Mouse (Mus musculus): ENCODE results near the gene A930017K11Rik. TPM values are rescaled to one million over a fixed set of nuclear protein-coding genes. Genes with fewer than 3 reads are reported as not detected.

A930017K11Rik gene
- total RNA-seq, 1 experiment from 2014 or later = not detected

- no peak for ATAC-seq (ENCODE audit: extremely low read depth, insufficient number of reproducible peaks, low FRiP score, poor library complexity, severe bottlenecking)
Observed at GRCm38 (mm10) chr17:25961566-25961965, 9.2 kb upstream of the A930017K11Rik start.

DNA sequence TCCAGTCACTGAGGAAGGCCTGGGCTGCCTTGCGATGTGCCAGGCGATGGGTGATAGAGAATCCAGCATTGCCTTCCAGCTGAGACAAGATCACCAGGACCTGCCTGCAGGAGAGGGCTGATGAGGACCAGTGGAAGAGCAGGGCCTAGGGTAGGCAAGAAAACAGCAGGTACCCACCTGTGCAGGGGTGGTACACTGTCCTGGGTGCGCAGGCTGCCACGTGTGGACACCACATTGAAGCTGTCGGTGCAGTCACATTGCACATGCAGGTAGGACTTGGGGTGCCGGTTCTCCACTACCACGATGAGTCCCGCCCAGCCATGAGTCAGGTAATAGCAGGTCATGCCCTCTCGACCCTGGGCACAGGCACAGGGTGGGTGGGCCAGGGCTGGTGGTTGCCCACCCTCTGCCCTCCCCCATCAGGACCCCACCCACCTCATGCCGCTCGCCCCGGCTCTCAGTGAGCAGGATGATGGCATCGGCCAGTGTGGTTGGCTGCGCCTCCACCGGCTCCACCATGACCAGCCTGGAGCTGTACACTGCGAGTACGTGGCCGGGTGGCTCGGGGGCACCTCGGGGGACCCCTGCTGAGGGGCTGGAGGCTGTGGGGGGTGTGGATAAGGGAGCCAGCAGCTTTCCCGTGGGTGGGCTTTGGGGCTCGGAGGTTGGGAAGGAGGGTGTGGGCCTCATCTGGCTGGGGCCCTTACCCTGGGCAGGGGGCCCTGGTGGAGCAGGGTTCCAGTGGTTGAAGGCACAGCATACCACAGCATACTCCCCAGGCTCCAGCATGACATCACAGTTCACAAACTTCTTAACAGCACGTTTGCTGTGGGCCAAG, 7.5 kb upstream of the A930017K11Rik start:
- ATAC-seq (ENCODE audit: extremely low read depth, insufficient number of reproducible peaks, low FRiP score, poor library complexity, severe bottlenecking) = no peak

DNA sequence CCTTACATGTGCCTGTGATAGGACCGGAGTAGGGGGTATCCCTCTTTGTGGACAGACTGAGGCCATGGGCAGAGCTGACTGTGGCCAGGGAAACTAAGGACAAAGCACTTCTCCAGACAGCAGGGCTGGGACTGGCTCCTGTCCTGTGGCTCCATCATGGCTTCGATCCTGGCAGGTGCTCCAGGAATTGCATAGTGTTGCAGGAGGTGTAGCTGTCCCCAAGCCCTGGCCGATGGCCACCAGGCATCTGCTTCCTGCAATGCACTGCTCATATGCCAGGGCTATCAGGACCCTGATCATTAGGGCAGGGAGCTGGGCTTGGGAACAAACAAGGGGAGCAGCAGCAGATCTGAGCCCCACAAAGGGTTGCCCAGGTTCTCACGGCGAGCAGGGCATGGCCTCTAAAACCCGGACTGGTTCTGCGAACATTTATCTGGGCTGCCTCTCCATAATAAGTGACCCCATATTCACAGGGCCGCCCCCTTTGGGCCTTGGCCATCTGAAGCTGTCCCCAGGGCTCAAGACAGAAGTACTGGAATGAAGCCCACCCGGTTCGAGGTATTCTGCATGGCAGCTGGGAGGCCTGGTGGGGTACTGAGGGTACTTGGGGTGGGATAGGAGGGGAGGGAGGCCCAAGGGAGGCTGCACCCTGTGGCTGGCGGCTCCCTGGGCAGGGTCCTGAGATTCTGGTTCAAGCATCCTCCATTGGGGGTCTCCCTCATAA, 6.6 kb upstream of the A930017K11Rik start:
- ATAC-seq (ENCODE audit: extremely low read depth, insufficient number of reproducible peaks, low FRiP score, poor library complexity, severe bottlenecking) = no peak

- no peak for ATAC-seq (ENCODE audit: extremely low read depth, insufficient number of reproducible peaks, low FRiP score, poor library complexity, severe bottlenecking)
Observed at GRCm38 (mm10) chr17:25957586-25958051, 5.3 kb upstream of the A930017K11Rik start.

DNA sequence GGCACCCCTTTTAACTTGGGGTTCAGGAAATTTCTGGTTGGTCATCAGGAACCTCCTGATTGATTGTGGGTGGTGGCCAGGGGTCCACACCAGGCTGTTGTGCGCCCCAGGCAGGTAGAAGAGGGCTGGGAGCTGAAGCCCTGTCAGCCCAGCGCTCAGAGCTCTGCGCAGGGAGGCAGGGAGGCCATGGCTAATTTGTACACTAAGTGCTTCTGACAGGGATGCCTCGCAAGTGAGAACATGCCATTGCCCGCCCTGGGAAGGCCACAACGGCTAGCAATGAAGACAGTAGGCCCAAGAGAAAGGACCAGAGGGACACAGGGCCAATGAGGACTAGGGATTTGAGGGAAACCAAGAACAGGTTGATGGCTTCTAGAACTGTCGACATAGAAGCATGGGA, 4.3 kb upstream of the A930017K11Rik start:
- ATAC-seq (ENCODE audit: extremely low read depth, insufficient number of reproducible peaks, low FRiP score, poor library complexity, severe bottlenecking) = no peak

DNA sequence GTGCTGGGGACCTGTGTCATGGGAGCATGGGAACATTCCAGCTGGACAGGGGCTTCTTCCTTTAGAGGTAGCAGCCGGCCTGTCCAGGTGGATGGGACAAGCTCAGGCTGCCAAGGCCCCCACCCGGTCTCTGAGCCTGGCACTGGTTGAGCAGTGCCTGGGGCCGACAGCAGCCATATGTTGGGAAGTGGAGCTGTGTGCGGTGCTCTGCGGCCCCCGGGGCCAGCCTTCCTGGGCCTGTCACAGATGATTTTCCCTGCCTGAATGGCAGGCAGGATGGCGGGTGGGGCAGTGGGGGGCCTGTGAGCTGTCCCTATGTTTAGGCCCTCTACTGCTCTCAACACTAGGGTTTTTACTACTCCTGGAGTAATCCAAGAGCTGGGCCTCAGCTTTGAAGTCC, 3.8 kb upstream of the A930017K11Rik start:
- ATAC-seq (ENCODE audit: extremely low read depth, insufficient number of reproducible peaks, low FRiP score, poor library complexity, severe bottlenecking) = no peak

DNA sequence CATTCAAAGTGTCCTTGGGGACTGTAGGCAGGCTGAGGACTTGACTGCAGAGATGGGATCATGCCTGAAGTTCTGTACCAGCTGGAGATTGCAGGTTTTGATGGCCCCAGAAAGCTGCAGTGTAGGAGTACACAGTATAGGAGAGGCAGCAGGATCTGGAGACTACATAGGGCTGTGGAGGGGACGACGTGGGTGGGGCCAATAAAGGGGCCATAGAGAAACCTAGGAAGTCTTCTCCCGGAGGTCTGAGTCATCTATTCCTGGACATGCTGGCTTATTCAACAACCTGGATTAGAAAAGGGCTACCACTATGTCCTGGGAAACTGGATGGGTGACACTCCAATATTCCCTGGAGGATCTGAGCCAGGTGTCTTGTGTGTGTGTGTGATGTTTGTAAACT, 3.4 kb upstream of the A930017K11Rik start:
- no peak for ATAC-seq (ENCODE audit: extremely low read depth, insufficient number of reproducible peaks, low FRiP score, poor library complexity, severe bottlenecking)

DNA sequence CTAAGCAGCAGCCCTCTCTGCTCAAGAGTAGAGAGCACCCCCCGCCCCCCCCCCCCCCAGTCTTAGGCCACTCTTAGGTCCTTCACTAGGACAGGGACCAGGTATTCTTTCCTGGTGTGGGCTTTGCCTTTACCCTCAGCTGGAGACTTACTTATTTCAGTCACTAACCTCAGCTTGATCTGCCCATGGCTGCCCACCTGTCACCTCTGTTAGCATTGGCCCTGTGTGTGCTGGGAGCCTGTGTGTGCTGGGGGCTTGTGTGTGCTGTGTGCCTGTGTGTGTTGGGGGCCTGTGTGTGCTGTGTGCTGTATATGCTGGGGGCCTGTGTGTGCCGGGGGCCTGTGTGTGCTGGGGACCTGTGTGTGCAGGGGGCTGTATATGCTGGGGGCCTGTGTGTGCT, 2.3 kb upstream of the A930017K11Rik start:
- no peak for ATAC-seq (ENCODE audit: extremely low read depth, insufficient number of reproducible peaks, low FRiP score, poor library complexity, severe bottlenecking)

- ATAC-seq (ENCODE audit: extremely low read depth, insufficient number of reproducible peaks, low FRiP score, poor library complexity, severe bottlenecking) = no peak
Observed at GRCm38 (mm10) chr17:25953161-25953560, 796 bp upstream of the A930017K11Rik start.

GRCm38 (mm10) chr17:25951225-25951802, 1.1 kb downstream of the A930017K11Rik start:
- ATAC-seq (ENCODE audit: extremely low read depth, insufficient number of reproducible peaks, low FRiP score, poor library complexity, severe bottlenecking) = no peak

GRCm38 (mm10) chr17:25950706-25951105, 1.7 kb downstream of the A930017K11Rik start:
- no peak for ATAC-seq (ENCODE audit: extremely low read depth, insufficient number of reproducible peaks, low FRiP score, poor library complexity, severe bottlenecking)

- ATAC-seq (ENCODE audit: extremely low read depth, insufficient number of reproducible peaks, low FRiP score, poor library complexity, severe bottlenecking) = no peak
Observed at GRCm38 (mm10) chr17:25949981-25950380, 2.4 kb downstream of the A930017K11Rik start.

DNA sequence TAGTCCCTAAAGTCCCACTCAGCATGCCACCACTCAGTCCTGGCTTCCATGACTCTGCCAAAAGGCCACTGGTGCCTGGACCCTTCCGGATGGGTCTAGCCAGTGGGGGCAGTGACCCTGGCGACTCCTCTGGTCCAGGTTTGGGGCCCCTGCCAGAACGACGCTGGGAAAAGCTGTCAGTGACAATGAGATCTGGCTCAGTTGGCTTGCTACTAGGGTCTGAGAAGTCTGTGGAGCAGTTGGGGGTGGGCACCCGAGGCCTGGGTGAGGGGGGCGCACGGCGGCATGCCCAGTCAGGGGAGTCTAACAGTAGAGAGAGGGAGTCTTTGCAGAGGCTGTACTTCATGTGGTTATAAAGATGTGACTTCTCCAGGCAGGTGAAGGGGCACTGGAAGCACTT, 4.3 kb downstream of the A930017K11Rik start:
- ATAC-seq (ENCODE audit: extremely low read depth, insufficient number of reproducible peaks, low FRiP score, poor library complexity, severe bottlenecking) = no peak

DNA sequence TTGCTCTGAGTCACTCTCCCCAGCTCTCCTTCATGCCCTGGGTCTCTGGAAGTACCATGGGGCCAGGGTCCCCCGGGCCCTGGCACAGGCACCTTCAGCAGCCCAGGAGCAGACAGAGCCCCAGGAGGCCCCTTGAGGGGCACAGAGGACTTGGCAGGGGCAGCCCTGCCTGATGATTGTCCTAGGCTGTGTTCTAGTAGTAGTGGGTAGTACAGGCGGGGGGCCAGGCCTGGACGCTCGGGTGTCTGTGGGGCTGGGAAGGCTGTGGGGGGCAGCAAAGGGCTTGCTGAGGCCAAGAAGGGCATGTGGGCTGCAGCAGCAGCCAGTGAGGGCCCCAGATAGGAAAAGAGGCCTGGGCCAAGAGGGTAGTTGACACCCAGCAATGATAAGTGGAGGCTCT, 4.8 kb downstream of the A930017K11Rik start:
- no peak for ATAC-seq (ENCODE audit: extremely low read depth, insufficient number of reproducible peaks, low FRiP score, poor library complexity, severe bottlenecking)

DNA sequence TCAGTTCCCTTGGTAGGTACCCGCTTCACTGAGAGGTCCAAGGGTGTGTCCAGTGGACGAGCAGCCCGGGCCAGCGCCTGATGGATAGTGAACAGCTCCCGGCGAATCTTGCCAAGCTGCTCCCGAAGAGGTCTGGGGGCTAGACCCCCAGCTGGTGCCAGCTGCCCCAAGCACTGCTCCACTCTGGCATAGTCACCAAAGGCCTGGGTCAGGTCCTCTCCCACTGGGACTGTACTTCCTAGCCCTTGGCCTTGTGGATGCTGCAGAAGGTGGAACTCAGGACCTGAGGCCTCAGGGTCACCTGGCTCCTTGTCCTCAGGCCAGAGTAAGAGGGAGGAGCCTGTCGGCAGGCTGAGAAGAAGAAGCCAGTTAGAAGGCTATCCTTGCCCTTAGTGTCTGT, 5.5 kb downstream of the A930017K11Rik start:
- ATAC-seq (ENCODE audit: extremely low read depth, insufficient number of reproducible peaks, low FRiP score, poor library complexity, severe bottlenecking) = no peak

DNA sequence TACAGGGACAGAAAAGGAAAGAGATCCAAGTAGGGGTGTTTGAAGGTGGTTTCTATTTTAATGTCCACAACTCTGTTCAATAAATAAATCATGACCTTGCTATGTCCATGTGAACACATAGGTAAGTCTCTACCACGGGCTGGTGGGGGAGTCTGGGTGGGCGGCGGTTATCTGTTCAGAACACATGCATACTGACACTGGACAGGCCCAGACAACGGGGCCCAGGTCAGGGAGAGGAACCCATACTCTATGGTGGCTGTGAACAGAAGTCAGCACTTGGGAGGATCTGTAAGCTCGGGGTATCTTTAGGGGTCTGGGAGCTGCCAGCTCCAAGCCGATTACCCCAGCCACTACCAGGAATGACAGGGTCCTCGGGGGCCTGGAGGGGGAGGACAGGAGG, 6.0 kb downstream of the A930017K11Rik start:
- ATAC-seq (ENCODE audit: extremely low read depth, insufficient number of reproducible peaks, low FRiP score, poor library complexity, severe bottlenecking) = no peak

DNA sequence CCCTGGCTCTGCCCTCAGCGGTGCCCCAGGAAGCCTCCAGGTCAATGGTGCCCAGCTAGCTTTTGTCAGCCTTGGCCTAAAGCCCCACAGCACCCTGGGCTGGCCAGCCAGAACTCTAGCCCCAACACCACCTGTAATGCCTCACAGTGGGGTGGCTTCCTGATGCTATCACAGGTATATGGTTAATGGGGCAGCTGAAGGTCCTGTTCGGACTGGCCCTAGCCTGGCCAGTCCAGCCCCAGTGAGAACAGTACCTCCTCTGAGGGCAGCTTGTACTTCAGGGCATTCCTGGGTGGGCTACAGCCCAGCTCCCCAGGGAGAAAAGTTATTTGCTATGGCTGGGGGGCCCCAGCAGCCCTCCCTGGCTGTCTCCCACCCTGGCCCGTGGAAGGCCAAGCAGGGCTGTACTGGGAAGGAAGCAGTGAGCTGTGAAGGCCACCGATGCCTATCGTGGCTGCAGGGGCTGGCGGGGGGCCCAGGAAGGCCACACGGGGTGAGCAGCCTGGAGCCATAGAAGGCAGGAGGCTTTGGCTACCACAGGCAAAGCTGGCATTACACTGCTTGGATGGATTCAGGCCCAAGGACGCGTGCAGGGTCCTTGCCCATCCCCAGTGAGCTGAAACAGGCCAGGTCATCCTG, 6.7 kb downstream of the A930017K11Rik start:
- no peak for ATAC-seq (ENCODE audit: extremely low read depth, insufficient number of reproducible peaks, low FRiP score, poor library complexity, severe bottlenecking)

DNA sequence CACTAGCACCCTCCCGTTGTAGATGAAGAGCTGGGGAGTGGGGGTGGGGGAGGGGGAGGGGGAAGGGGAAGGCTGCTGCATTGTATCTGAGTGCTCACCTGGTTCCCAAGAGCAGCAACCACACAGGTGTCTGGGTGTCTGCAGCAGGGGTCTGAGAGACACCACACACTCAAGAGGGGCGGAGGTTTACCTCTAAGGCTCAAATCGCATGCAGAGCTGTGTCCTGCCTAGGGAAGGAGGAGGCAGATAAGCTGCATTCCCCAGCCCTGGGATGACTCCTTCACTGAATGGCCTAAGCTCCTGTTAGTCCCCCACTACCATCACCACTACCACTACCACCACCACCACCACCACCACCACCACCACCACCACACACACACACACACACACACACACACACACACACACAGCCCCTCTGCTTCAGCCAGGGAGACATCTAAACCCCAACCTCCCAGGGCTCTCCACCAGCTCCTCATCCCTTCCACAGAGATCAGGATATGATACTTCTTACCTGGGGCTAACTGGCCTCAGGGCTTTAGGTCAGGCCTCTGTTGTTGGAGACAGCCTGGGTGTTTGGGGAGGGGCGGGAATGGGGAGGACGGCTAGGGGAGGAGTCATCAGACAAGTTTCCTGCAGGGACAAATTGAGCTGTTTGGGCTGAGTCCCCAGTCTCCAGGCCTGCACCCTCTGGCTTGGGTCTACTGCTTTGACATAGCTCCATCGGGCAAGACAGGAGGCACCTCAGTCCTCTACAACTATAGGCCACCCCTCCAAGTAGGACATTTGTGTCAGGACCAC, 7.8 kb downstream of the A930017K11Rik start, which contains the start of the genes Pigq and Nhlrc4:
Gene Pigq (minus strand): TSS at position 571 of the 798 bp plus-strand sequence.
Gene Nhlrc4 (minus strand): TSS at position 596 of the 798 bp plus-strand sequence.
- no peak for ATAC-seq (ENCODE audit: extremely low read depth, insufficient number of reproducible peaks, low FRiP score, poor library complexity, severe bottlenecking)
